Mouse (Mus musculus): ENCODE data around the gene Bend3. TPM values are rescaled to one million over a fixed set of nuclear protein-coding genes. Genes with fewer than 3 reads are reported as not detected.

The Bend3 gene
- total and polyA plus RNA-seq, 3 experiments: 13.0 to 32.8 (median 18.7) TPM

Other genes starting within 250 kb of the Bend3 start
- 10.1 and 18.7 TPM in 2 replicates for gene Gm9803, start 45.3 kb downstream of the Bend3 start, total RNA-seq (2012; rRNA removed)
- 100 to 1,000 TPM in 1 of 2 experiments, not detected in 1; 137 TPM for gene Gm9803, start 45.3 kb downstream of the Bend3 start, polyA plus RNA-seq (2012; ENCODE audit: insufficient read depth in 1 of 2, insufficient read length in 2 of 2, low read depth in 1 of 2, low replicate concordance in 2 of 2, missing spikeins in 1 of 2)
- gene 1700021F05Rik, start 62.2 kb downstream of the Bend3 start, total RNA-seq (2012; rRNA removed): 62.3 and 66.5 TPM in 2 replicates
- 10 to 100 TPM in 1 of 2 experiments, not detected in 1; 93.8 TPM for gene 1700021F05Rik, start 62.2 kb downstream of the Bend3 start, polyA plus RNA-seq (2012; ENCODE audit: insufficient read depth in 1 of 2, insufficient read length in 2 of 2, low read depth in 1 of 2, low replicate concordance in 2 of 2, missing spikeins in 1 of 2)
- 96.6 and 119 TPM in 2 replicates for gene Cd24a, start 99.5 kb downstream of the Bend3 start, total RNA-seq (2012; rRNA removed)
- gene Cd24a, start 99.5 kb downstream of the Bend3 start, polyA plus RNA-seq (2012; ENCODE audit: insufficient read depth in 1 of 2, insufficient read length in 2 of 2, low read depth in 1 of 2, low replicate concordance in 2 of 2, missing spikeins in 1 of 2): 100 to 1,000 TPM in 1 of 2 experiments, not detected in 1; 181 TPM

Measured in MEL (cell line).